Mouse (Mus musculus): ENCODE data around the gene Kcnip1. TPM values are rescaled to one million over a fixed set of nuclear protein-coding genes. Genes with fewer than 3 reads are reported as not detected.

Gene Kcnip1
- total and polyA plus RNA-seq, 3 experiments, result 0.04 to 0.17 TPM; not detected in 1

- Histone ChIP-seq H3K36me3 (replicated peaks in 1 of 2; ENCODE audit: control insufficient read depth in 1 of 2, insufficient read depth in 1 of 2, low read length in 1 of 2) (no peaks in the 10 kb centered on the region), H3K9ac (ENCODE audit: insufficient read depth, low read depth) (no peak overlapping the region), H3K4me3 (replicated peaks in 1 of 3; ENCODE audit: low read depth in 2 of 3, low read length in 2 of 3, poor library complexity in 1 of 3) (no peak overlapping the region), H3K27me3 (replicated peaks) (peaks cover 87% of the 10 kb centered on the region), H3K4me2 (ENCODE audit: insufficient read depth, low read depth, poor library complexity, severe bottlenecking) (no peak overlapping the region), H3K79me2 (replicated peaks; ENCODE audit: control insufficient read depth, extremely low read depth, insufficient read depth, poor library complexity, severe bottlenecking) (no peaks in the 10 kb centered on the region), H3K27ac (ENCODE audit: insufficient read depth, low read depth) (no peak overlapping the region), H3K4me1 (ENCODE audit: control insufficient read depth in 1 of 2, insufficient read depth in 2 of 2) (no peaks in the 10 kb centered on the region), H3K9me3 (replicated peaks; ENCODE audit: low read length) (peaks cover 4% of the 10 kb centered on the region)
- in situ Hi-C loops (cut with MboI; ENCODE audit: low pct_ligation_motif_present, low pct_unique_long_range_greater_than_20kb, low sequenced_read_pairs) (no loop called here), dilution Hi-C loops (cut with MboI; ENCODE audit: extremely low pct_ligation_motif_present, extremely low pct_unique_long_range_greater_than_20kb, low sequenced_read_pairs) (no loop called here)
- DNase-seq (ENCODE audit: extremely low read depth), result peak; percentile 39
- no peak for TF ChIP-seq MAZ (IDR thresholded peaks at IDR 0.05; ENCODE audit: low read depth, low read length)
- no peak for TF ChIP-seq MAFK (IDR thresholded peaks at IDR 0.05; ENCODE audit: insufficient replicate concordance, low read length)
- TF ChIP-seq USF1 (IDR thresholded peaks at IDR 0.05; ENCODE audit: low read depth, low read length), result no peak
- no peak for TF ChIP-seq RAD21 (IDR thresholded peaks at IDR 0.05; ENCODE audit: low read depth, low read length)
- TF ChIP-seq PAX5 (IDR thresholded peaks at IDR 0.05; ENCODE audit: low read length), result no peak
- no peak for TF ChIP-seq ETS1 (conservative IDR thresholded peaks at IDR 0.05; ENCODE audit: low read depth, low read length)
- TF ChIP-seq JUN (IDR thresholded peaks at IDR 0.05; ENCODE audit: insufficient read depth, low read depth, low read length), result no peak
- TF ChIP-seq TCF12 (IDR thresholded peaks at IDR 0.05; ENCODE audit: low read depth, low read length), result no peak
- no peak for TF ChIP-seq MXI1 (IDR thresholded peaks at IDR 0.05; ENCODE audit: low read depth, low read length)
- TF ChIP-seq TBP (conservative IDR thresholded peaks at IDR 0.05; ENCODE audit: low read depth, low read length), result no peak
- no peak for TF ChIP-seq IRF4 (IDR thresholded peaks at IDR 0.05; ENCODE audit: low read depth, low read length)
- no peak for TF ChIP-seq RCOR1 (conservative IDR thresholded peaks at IDR 0.05; ENCODE audit: low read depth, low read length)
- no peak for TF ChIP-seq CHD1 (IDR thresholded peaks at IDR 0.05; ENCODE audit: low read depth, low read length)
- TF ChIP-seq KAT2A (IDR thresholded peaks at IDR 0.05; ENCODE audit: insufficient replicate concordance, low read length), result no peak
- no peak for TF ChIP-seq USF2 (conservative IDR thresholded peaks at IDR 0.05; ENCODE audit: low read depth, low read length)
- no peak for TF ChIP-seq SIN3A (IDR thresholded peaks at IDR 0.05; ENCODE audit: low read length)
These were observed 205.6 kb downstream of the Kcnip1 start for GRCm38 (mm10) chr11:33787362-33787761.

GRCm38 (mm10) chr11:33786572-33786971, 206.4 kb downstream of the Kcnip1 start:
- Histone ChIP-seq H3K27me3 (replicated peaks) (peaks cover 85% of the 10 kb centered on the region), H3K4me2 (ENCODE audit: insufficient read depth, low read depth, poor library complexity, severe bottlenecking) (no peak overlapping the region), H3K36me3 (replicated peaks in 1 of 2; ENCODE audit: control insufficient read depth in 1 of 2, insufficient read depth in 1 of 2, low read length in 1 of 2) (no peaks in the 10 kb centered on the region), H3K9me3 (replicated peaks; ENCODE audit: low read length) (peaks cover 4% of the 10 kb centered on the region), H3K4me3 (replicated peaks in 1 of 3; ENCODE audit: low read depth in 2 of 3, low read length in 2 of 3, poor library complexity in 1 of 3) (no peak overlapping the region), H3K4me1 (ENCODE audit: control insufficient read depth in 1 of 2, insufficient read depth in 2 of 2) (no peaks in the 10 kb centered on the region), H3K9ac (ENCODE audit: insufficient read depth, low read depth) (no peak overlapping the region), H3K79me2 (replicated peaks; ENCODE audit: control insufficient read depth, extremely low read depth, insufficient read depth, poor library complexity, severe bottlenecking) (no peaks in the 10 kb centered on the region), H3K27ac (ENCODE audit: insufficient read depth, low read depth) (no peak overlapping the region)
- dilution Hi-C loops (cut with MboI; ENCODE audit: extremely low pct_ligation_motif_present, extremely low pct_unique_long_range_greater_than_20kb, low sequenced_read_pairs) (no loop called here), in situ Hi-C loops (cut with MboI; ENCODE audit: low pct_ligation_motif_present, low pct_unique_long_range_greater_than_20kb, low sequenced_read_pairs) (no loop called here)
- no peak for DNase-seq (ENCODE audit: extremely low read depth)
- TF ChIP-seq PAX5 (IDR thresholded peaks at IDR 0.05; ENCODE audit: low read length) (no peak), MAFK (IDR thresholded peaks at IDR 0.05; ENCODE audit: insufficient replicate concordance, low read length) (no peak), TBP (conservative IDR thresholded peaks at IDR 0.05; ENCODE audit: low read depth, low read length) (no peak), JUN (IDR thresholded peaks at IDR 0.05; ENCODE audit: insufficient read depth, low read depth, low read length) (no peak), CHD1 (IDR thresholded peaks at IDR 0.05; ENCODE audit: low read depth, low read length) (no peak), USF2 (conservative IDR thresholded peaks at IDR 0.05; ENCODE audit: low read depth, low read length) (no peak), SMC3 (IDR thresholded peaks at IDR 0.05; ENCODE audit: low read depth, low read length) (no peak), RAD21 (IDR thresholded peaks at IDR 0.05; ENCODE audit: low read depth, low read length) (no peak), SIN3A (IDR thresholded peaks at IDR 0.05; ENCODE audit: low read length) (no peak)
